Mouse (Mus musculus): ENCODE results near the gene Ppfia1. TPM values are rescaled to one million over a fixed set of nuclear protein-coding genes. Genes with fewer than 3 reads are reported as not detected.

The Ppfia1 gene
- total and polyA plus RNA-seq, 2 experiments from 2014 or later = 15.6 to 36.2 TPM

- ATAC-seq (no peak), DNase-seq (ENCODE audit: low spot score) (no peak)
- Histone ChIP-seq H3K4me2 (ENCODE audit: low read depth, low read length) (no peak overlapping the region), H3K27ac (no peak overlapping the region), H3K4me3 (ENCODE audit: low read length) (no peak overlapping the region), H3K36me3 (ENCODE audit: insufficient read depth, low read length) (no peaks in the 10 kb centered on the region), H3K9me3 (ENCODE audit: low read length) (no peaks in the 10 kb centered on the region), H3K27me3 (ENCODE audit: insufficient read depth, low read length) (no peaks in the 10 kb centered on the region), H3K9ac (replicated peaks; ENCODE audit: low read length) (no peak overlapping the region), H3K4me1 (ENCODE audit: insufficient read depth, low read length) (no peaks in the 10 kb centered on the region)
- no peak for TF ChIP-seq CTCF (IDR thresholded peaks at IDR 0.05; ENCODE audit: low read depth)
- WGBS = 72% methylated on average over 2 of the region's 2 CpGs
These were observed 26.9 kb downstream of the Ppfia1 start for GRCm38 (mm10) chr7:144526649-144527048.

- H3K27me3 ChIP-seq (ENCODE audit: insufficient read depth, low read length) = no peaks in the 10 kb centered on the region
- no peak for TF ChIP-seq CTCF (IDR thresholded peaks at IDR 0.05; ENCODE audit: low read depth)
- no peak overlapping the region for H3K4me2 ChIP-seq (ENCODE audit: low read depth, low read length)
- H3K4me1 ChIP-seq (ENCODE audit: insufficient read depth, low read length) = no peaks in the 10 kb centered on the region
- H3K9me3 ChIP-seq (ENCODE audit: low read length) = no peaks in the 10 kb centered on the region
- peaks cover 6% of the 10 kb centered on the region; the same call in 1 of the 2 replicates for H3K36me3 ChIP-seq (ENCODE audit: insufficient read depth, low read length)
- H3K27ac ChIP-seq = no peak overlapping the region
- ATAC-seq (no peak), DNase-seq (ENCODE audit: low spot score) (no peak)
- WGBS = 85% methylated on average over 6 of the region's 6 CpGs
- H3K9ac ChIP-seq (replicated peaks; ENCODE audit: low read length) = no peak overlapping the region
- no peak overlapping the region for H3K4me3 ChIP-seq (ENCODE audit: low read length)
These were observed 28.9 kb downstream of the Ppfia1 start for GRCm38 (mm10) chr7:144524427-144525191.

GRCm38 (mm10) chr7:144523415-144523814 is 30.1 kb downstream of the Ppfia1 start:
- no peak overlapping the region for H3K4me2 ChIP-seq (ENCODE audit: low read depth, low read length)
- H3K9ac ChIP-seq (replicated peaks; ENCODE audit: low read length) = no peak overlapping the region
- H3K4me1 ChIP-seq (ENCODE audit: insufficient read depth, low read length) = no peaks in the 10 kb centered on the region
- H3K36me3 ChIP-seq (ENCODE audit: insufficient read depth, low read length) = peaks cover 17% of the 10 kb centered on the region
- TF ChIP-seq CTCF (IDR thresholded peaks at IDR 0.05; ENCODE audit: low read depth) = no peak
- DNase-seq (ENCODE audit: low spot score) (no peak), ATAC-seq (no peak)
- H3K9me3 ChIP-seq (ENCODE audit: low read length) = no peaks in the 10 kb centered on the region
- H3K27ac ChIP-seq = no peak overlapping the region
- H3K27me3 ChIP-seq (ENCODE audit: insufficient read depth, low read length) = no peaks in the 10 kb centered on the region
- H3K4me3 ChIP-seq (ENCODE audit: low read length) = no peak overlapping the region
- 88% methylated on average over 3 of the region's 3 CpGs for WGBS

GRCm38 (mm10) chr7:144521927-144522326 is 31.6 kb downstream of the Ppfia1 start:
- no peak for TF ChIP-seq CTCF (IDR thresholded peaks at IDR 0.05; ENCODE audit: low read depth)
- 92% methylated on average over 2 of the region's 2 CpGs for WGBS

GRCm38 (mm10) chr7:144519852-144520251 is 33.7 kb downstream of the Ppfia1 start:
- Histone ChIP-seq H3K4me2 (ENCODE audit: low read depth, low read length) (no peak overlapping the region), H3K27ac (no peak overlapping the region), H3K4me1 (ENCODE audit: insufficient read depth, low read length) (no peaks in the 10 kb centered on the region), H3K9me3 (ENCODE audit: low read length) (no peaks in the 10 kb centered on the region), H3K9ac (replicated peaks; ENCODE audit: low read length) (no peak overlapping the region), H3K4me3 (ENCODE audit: low read length) (no peak overlapping the region), H3K36me3 (ENCODE audit: insufficient read depth, low read length) (peaks cover 36% of the 10 kb centered on the region), H3K27me3 (ENCODE audit: insufficient read depth, low read length) (no peaks in the 10 kb centered on the region)
- ATAC-seq (no peak), DNase-seq (ENCODE audit: low spot score) (no peak)
- WGBS = 96% methylated on average over 5 of the region's 5 CpGs
- no peak for TF ChIP-seq CTCF (IDR thresholded peaks at IDR 0.05; ENCODE audit: low read depth)

More at GRCm38 (mm10) chr7:144521927-144522326, 31.6 kb downstream of the Ppfia1 start:
- no peak for ATAC-seq
- peaks cover 27% of the 10 kb centered on the region for H3K36me3 ChIP-seq (ENCODE audit: insufficient read depth, low read length)
- no peaks in the 10 kb centered on the region for H3K4me1 ChIP-seq (ENCODE audit: insufficient read depth, low read length)
- H3K4me3 ChIP-seq (ENCODE audit: low read length) = no peak overlapping the region
- no peak overlapping the region for H3K4me2 ChIP-seq (ENCODE audit: low read depth, low read length)
- no peaks in the 10 kb centered on the region for H3K27me3 ChIP-seq (ENCODE audit: insufficient read depth, low read length)
- no peak overlapping the region for H3K27ac ChIP-seq
- H3K9ac ChIP-seq (replicated peaks; ENCODE audit: low read length) = no peak overlapping the region
- no peaks in the 10 kb centered on the region for H3K9me3 ChIP-seq (ENCODE audit: low read length)
- DNase-seq (ENCODE audit: low spot score) = no peak

- no peak for ATAC-seq
- WGBS = 71% methylated on average over 5 of the region's 5 CpGs
These were observed 36.8 kb downstream of the Ppfia1 start for GRCm38 (mm10) chr7:144516711-144517110.

GRCm38 (mm10) chr7:144509090-144509489 is 44.4 kb downstream of the Ppfia1 start:
- no peak for TF ChIP-seq CTCF (IDR thresholded peaks at IDR 0.05; ENCODE audit: low read depth)
- Histone ChIP-seq H3K36me3 (ENCODE audit: insufficient read depth, low read length) (peaks cover 69% of the 10 kb centered on the region), H3K4me2 (ENCODE audit: low read depth, low read length) (no peak overlapping the region), H3K9me3 (ENCODE audit: low read length) (no peaks in the 10 kb centered on the region), H3K27me3 (ENCODE audit: insufficient read depth, low read length) (no peaks in the 10 kb centered on the region), H3K4me3 (ENCODE audit: low read length) (no peak overlapping the region), H3K4me1 (ENCODE audit: insufficient read depth, low read length) (no peaks in the 10 kb centered on the region), H3K27ac (no peak overlapping the region), H3K9ac (replicated peaks; ENCODE audit: low read length) (no peak overlapping the region)
- DNase-seq (ENCODE audit: low spot score) (no peak), ATAC-seq (no peak)
- WGBS = 97% methylated on average over 4 of the region's 4 CpGs

More at GRCm38 (mm10) chr7:144516711-144517110, 36.8 kb downstream of the Ppfia1 start:
- Histone ChIP-seq H3K4me2 (ENCODE audit: low read depth, low read length) (no peak overlapping the region), H3K27ac (no peak overlapping the region), H3K9me3 (ENCODE audit: low read length) (no peaks in the 10 kb centered on the region), H3K4me3 (ENCODE audit: low read length) (no peak overlapping the region), H3K36me3 (ENCODE audit: insufficient read depth, low read length) (peaks cover 59% of the 10 kb centered on the region), H3K4me1 (ENCODE audit: insufficient read depth, low read length) (no peaks in the 10 kb centered on the region), H3K9ac (replicated peaks; ENCODE audit: low read length) (no peak overlapping the region), H3K27me3 (ENCODE audit: insufficient read depth, low read length) (no peaks in the 10 kb centered on the region)
- TF ChIP-seq CTCF (IDR thresholded peaks at IDR 0.05; ENCODE audit: low read depth) = no peak
- no peak for DNase-seq (ENCODE audit: low spot score)
